Mouse (Mus musculus): ENCODE data around the gene Rab44. TPM values are rescaled to one million over a fixed set of nuclear protein-coding genes. Genes with fewer than 3 reads are reported as not detected.
A peak's percentile ranks its signal among the peaks of the same experiment; 100 is the strongest.

Gene Rab44
- polyA plus RNA-seq, 1 experiment = 0.34 TPM

- no peaks in the 10 kb centered on the region for H3K4me1 ChIP-seq (ENCODE audit: control insufficient read depth, insufficient read depth, low read length)
- no peaks in the 10 kb centered on the region for H3K36me3 ChIP-seq (ENCODE audit: control insufficient read depth, insufficient read depth, low read length)
- no peaks in the 10 kb centered on the region for H3K27me3 ChIP-seq (replicated peaks; ENCODE audit: control insufficient read depth, insufficient read depth, low read length)
- no peak overlapping the region for H3K4me3 ChIP-seq (ENCODE audit: insufficient read depth, low read depth, low read length)
- no peak overlapping the region for H3K27ac ChIP-seq (ENCODE audit: insufficient read depth, low read depth, low read length)
- DNase-seq = no peak
- TF ChIP-seq POLR2A (IDR thresholded peaks at IDR 0.05; ENCODE audit: low read depth, low read length) = no peak
- no peak for TF ChIP-seq CTCF (conservative IDR thresholded peaks at IDR 0.05; ENCODE audit: insufficient read depth, insufficient read length, low read depth, low read length)
- 65% methylated on average over 6 of the region's 6 CpGs for WGBS
These were observed 22.5 kb upstream of the Rab44 start for GRCm38 (mm10) chr17:29091348-29091944.

- Histone ChIP-seq H3K27ac (ENCODE audit: insufficient read depth, low read depth, low read length) (no peak overlapping the region), H3K4me3 (ENCODE audit: insufficient read depth, low read depth, low read length) (no peak overlapping the region), H3K4me1 (ENCODE audit: control insufficient read depth, insufficient read depth, low read length) (no peaks in the 10 kb centered on the region), H3K36me3 (ENCODE audit: control insufficient read depth, insufficient read depth, low read length) (no peaks in the 10 kb centered on the region), H3K27me3 (replicated peaks; ENCODE audit: control insufficient read depth, insufficient read depth, low read length) (no peaks in the 10 kb centered on the region)
- TF ChIP-seq POLR2A (IDR thresholded peaks at IDR 0.05; ENCODE audit: low read depth, low read length) (no peak), CTCF (conservative IDR thresholded peaks at IDR 0.05; ENCODE audit: insufficient read depth, insufficient read length, low read depth, low read length) (no peak)
- no peak for DNase-seq
- WGBS = 65% methylated on average over 5 of the region's 5 CpGs
These were observed 21.4 kb upstream of the Rab44 start for GRCm38 (mm10) chr17:29092497-29092896.

GRCm38 (mm10) chr17:29093110-29093952 lies 20.6 kb upstream of the Rab44 start:
- H3K4me1 ChIP-seq (ENCODE audit: control insufficient read depth, insufficient read depth, low read length) = no peaks in the 10 kb centered on the region
- peak; percentile 83 for TF ChIP-seq POLR2A (IDR thresholded peaks at IDR 0.05; ENCODE audit: low read depth, low read length)
- TF ChIP-seq CTCF (conservative IDR thresholded peaks at IDR 0.05; ENCODE audit: insufficient read depth, insufficient read length, low read depth, low read length) = no peak
- DNase-seq = peak; percentile 95
- WGBS = 10% methylated on average over 36 of the region's 36 CpGs
- H3K27me3 ChIP-seq (replicated peaks; ENCODE audit: control insufficient read depth, insufficient read depth, low read length) = no peaks in the 10 kb centered on the region
- no peaks in the 10 kb centered on the region for H3K36me3 ChIP-seq (ENCODE audit: control insufficient read depth, insufficient read depth, low read length)
- H3K27ac ChIP-seq (ENCODE audit: insufficient read depth, low read depth, low read length) = no peak overlapping the region
- peak overlapping the region; percentile 53 for H3K4me3 ChIP-seq (ENCODE audit: insufficient read depth, low read depth, low read length)

GRCm38 (mm10) chr17:29093961-29094309 lies 20.0 kb upstream of the Rab44 start:
- peak; percentile 25 for DNase-seq
- Histone ChIP-seq H3K36me3 (ENCODE audit: control insufficient read depth, insufficient read depth, low read length) (no peaks in the 10 kb centered on the region), H3K27me3 (replicated peaks; ENCODE audit: control insufficient read depth, insufficient read depth, low read length) (no peaks in the 10 kb centered on the region), H3K4me1 (ENCODE audit: control insufficient read depth, insufficient read depth, low read length) (no peaks in the 10 kb centered on the region), H3K4me3 (ENCODE audit: insufficient read depth, low read depth, low read length) (peak overlapping the region; percentile 53), H3K27ac (ENCODE audit: insufficient read depth, low read depth, low read length) (no peak overlapping the region)
- under 1% methylated on average over 24 of the region's 24 CpGs for WGBS
- no peak for TF ChIP-seq POLR2A (IDR thresholded peaks at IDR 0.05; ENCODE audit: low read depth, low read length)
- no peak for TF ChIP-seq CTCF (conservative IDR thresholded peaks at IDR 0.05; ENCODE audit: insufficient read depth, insufficient read length, low read depth, low read length)

GRCm38 (mm10) chr17:29094310-29095181 lies 19.4 kb upstream of the Rab44 start:
- H3K27ac ChIP-seq (ENCODE audit: insufficient read depth, low read depth, low read length) = peak overlapping the region; percentile 72
- under 1% methylated on average over 71 of the region's 71 CpGs for WGBS
- no peak for TF ChIP-seq CTCF (conservative IDR thresholded peaks at IDR 0.05; ENCODE audit: insufficient read depth, insufficient read length, low read depth, low read length)
- no peak for TF ChIP-seq POLR2A (IDR thresholded peaks at IDR 0.05; ENCODE audit: low read depth, low read length)
- H3K27me3 ChIP-seq (replicated peaks; ENCODE audit: control insufficient read depth, insufficient read depth, low read length) = no peaks in the 10 kb centered on the region
- H3K4me1 ChIP-seq (ENCODE audit: control insufficient read depth, insufficient read depth, low read length) = no peaks in the 10 kb centered on the region
- H3K36me3 ChIP-seq (ENCODE audit: control insufficient read depth, insufficient read depth, low read length) = no peaks in the 10 kb centered on the region
- peak overlapping the region; percentile 53 for H3K4me3 ChIP-seq (ENCODE audit: insufficient read depth, low read depth, low read length)
- peak; percentile 81 for DNase-seq

GRCm38 (mm10) chr17:29095201-29095733 lies 18.7 kb upstream of the Rab44 start:
- peak overlapping the region; percentile 72 for H3K27ac ChIP-seq (ENCODE audit: insufficient read depth, low read depth, low read length)
- H3K4me3 ChIP-seq (ENCODE audit: insufficient read depth, low read depth, low read length) = peak overlapping the region; percentile 53
- no peak for TF ChIP-seq POLR2A (IDR thresholded peaks at IDR 0.05; ENCODE audit: low read depth, low read length)
- TF ChIP-seq CTCF (conservative IDR thresholded peaks at IDR 0.05; ENCODE audit: insufficient read depth, insufficient read length, low read depth, low read length) = peak; percentile 92
- H3K27me3 ChIP-seq (replicated peaks; ENCODE audit: control insufficient read depth, insufficient read depth, low read length) = no peaks in the 10 kb centered on the region
- no peaks in the 10 kb centered on the region for H3K4me1 ChIP-seq (ENCODE audit: control insufficient read depth, insufficient read depth, low read length)
- DNase-seq = peak; percentile 96
- no peaks in the 10 kb centered on the region for H3K36me3 ChIP-seq (ENCODE audit: control insufficient read depth, insufficient read depth, low read length)
- WGBS = under 1% methylated on average over 43 of the region's 44 CpGs
